Mouse (Mus musculus): Measurements from ENCODE around the gene Ppp6r1. TPM values are rescaled to one million over a fixed set of nuclear protein-coding genes. Genes with fewer than 3 reads are reported as not detected.
A peak's percentile ranks its signal among the peaks of the same experiment; 100 is the strongest.

Gene Ppp6r1
- polyA plus RNA-seq, 1 experiment, result 60.3 TPM

GRCm38 (mm10) chr7:4659911-4660443, 1.2 kb upstream of the Ppp6r1 start:
- Histone ChIP-seq H3K4me3 (ENCODE audit: insufficient read depth, low read length) (peak overlapping the region; percentile 48), H3K27ac (ENCODE audit: insufficient read depth, low read length) (peak overlapping the region; percentile 92; the same call in 1 of the 2 replicates), H3K4me1 (ENCODE audit: control insufficient read depth, insufficient read depth, low read length) (peaks cover 5% of the 10 kb centered on the region; the same call in 1 of the 2 replicates)
- TF ChIP-seq CTCF (IDR thresholded peaks at IDR 0.05; ENCODE audit: borderline replicate concordance, insufficient read depth, low read length) (no peak), POLR2A (IDR thresholded peaks at IDR 0.05; ENCODE audit: low read depth, low read length) (no peak)

- H3K4me3 ChIP-seq (ENCODE audit: insufficient read depth, low read length), result peak overlapping the region; percentile 80
- H3K27ac ChIP-seq (ENCODE audit: insufficient read depth, low read length), result peak overlapping the region; percentile 73
- H3K4me1 ChIP-seq (ENCODE audit: control insufficient read depth, insufficient read depth, low read length), result peaks cover 5% of the 10 kb centered on the region; the same call in 1 of the 2 replicates
- TF ChIP-seq POLR2A (IDR thresholded peaks at IDR 0.05; ENCODE audit: low read depth, low read length) (no peak; the same call in 1 of the 2 replicates), CTCF (IDR thresholded peaks at IDR 0.05; ENCODE audit: borderline replicate concordance, insufficient read depth, low read length) (no peak)
These were observed 501 bp downstream of the Ppp6r1 start for GRCm38 (mm10) chr7:4658128-4658907.

- Histone ChIP-seq H3K4me1 (ENCODE audit: control insufficient read depth, insufficient read depth, low read length) (peaks cover 5% of the 10 kb centered on the region; the same call in 1 of the 2 replicates), H3K27ac (ENCODE audit: insufficient read depth, low read length) (no peak overlapping the region), H3K4me3 (ENCODE audit: insufficient read depth, low read length) (peak overlapping the region; percentile 80)
- TF ChIP-seq CTCF (IDR thresholded peaks at IDR 0.05; ENCODE audit: borderline replicate concordance, insufficient read depth, low read length) (no peak), POLR2A (IDR thresholded peaks at IDR 0.05; ENCODE audit: low read depth, low read length) (no peak)
These were observed 1.2 kb downstream of the Ppp6r1 start for GRCm38 (mm10) chr7:4657521-4658127.

GRCm38 (mm10) chr7:4656818-4657217, 2.0 kb downstream of the Ppp6r1 start:
- Histone ChIP-seq H3K27ac (ENCODE audit: insufficient read depth, low read length) (no peak overlapping the region), H3K4me1 (ENCODE audit: control insufficient read depth, insufficient read depth, low read length) (peaks cover 5% of the 10 kb centered on the region; the same call in 1 of the 2 replicates), H3K4me3 (ENCODE audit: insufficient read depth, low read length) (0 out of 2 replicates have a peak overlapping the region, but pooled peaks have one; percentile 80)
- TF ChIP-seq CTCF (IDR thresholded peaks at IDR 0.05; ENCODE audit: borderline replicate concordance, insufficient read depth, low read length) (no peak), POLR2A (IDR thresholded peaks at IDR 0.05; ENCODE audit: low read depth, low read length) (no peak)

- Histone ChIP-seq H3K4me1 (ENCODE audit: control insufficient read depth, insufficient read depth, low read length) (peaks cover 5% of the 10 kb centered on the region; the same call in 1 of the 2 replicates), H3K4me3 (ENCODE audit: insufficient read depth, low read length) (no peak overlapping the region), H3K27ac (ENCODE audit: insufficient read depth, low read length) (no peak overlapping the region)
- TF ChIP-seq CTCF (IDR thresholded peaks at IDR 0.05; ENCODE audit: borderline replicate concordance, insufficient read depth, low read length), result no peak
- TF ChIP-seq POLR2A (IDR thresholded peaks at IDR 0.05; ENCODE audit: low read depth, low read length), result no peak
These were observed 2.9 kb downstream of the Ppp6r1 start for GRCm38 (mm10) chr7:4655916-4656315.

GRCm38 (mm10) chr7:4655393-4655792, 3.4 kb downstream of the Ppp6r1 start:
- Histone ChIP-seq H3K27ac (ENCODE audit: insufficient read depth, low read length) (no peak overlapping the region), H3K4me1 (ENCODE audit: control insufficient read depth, insufficient read depth, low read length) (peaks cover 5% of the 10 kb centered on the region; the same call in 1 of the 2 replicates), H3K4me3 (ENCODE audit: insufficient read depth, low read length) (no peak overlapping the region)
- TF ChIP-seq CTCF (IDR thresholded peaks at IDR 0.05; ENCODE audit: borderline replicate concordance, insufficient read depth, low read length) (no peak), POLR2A (IDR thresholded peaks at IDR 0.05; ENCODE audit: low read depth, low read length) (no peak)

- TF ChIP-seq CTCF (IDR thresholded peaks at IDR 0.05; ENCODE audit: borderline replicate concordance, insufficient read depth, low read length), result no peak
- TF ChIP-seq POLR2A (IDR thresholded peaks at IDR 0.05; ENCODE audit: low read depth, low read length), result no peak
- Histone ChIP-seq H3K4me1 (ENCODE audit: control insufficient read depth, insufficient read depth, low read length) (peaks cover 5% of the 10 kb centered on the region; the same call in 1 of the 2 replicates), H3K27ac (ENCODE audit: insufficient read depth, low read length) (no peak overlapping the region), H3K4me3 (ENCODE audit: insufficient read depth, low read length) (no peak overlapping the region)
These were observed 4.6 kb downstream of the Ppp6r1 start for GRCm38 (mm10) chr7:4654221-4654620.

GRCm38 (mm10) chr7:4653780-4654179, 5.0 kb downstream of the Ppp6r1 start:
- TF ChIP-seq CTCF (IDR thresholded peaks at IDR 0.05; ENCODE audit: borderline replicate concordance, insufficient read depth, low read length) (no peak), POLR2A (IDR thresholded peaks at IDR 0.05; ENCODE audit: low read depth, low read length) (no peak)
- Histone ChIP-seq H3K4me1 (ENCODE audit: control insufficient read depth, insufficient read depth, low read length) (peaks cover 5% of the 10 kb centered on the region; the same call in 1 of the 2 replicates), H3K27ac (ENCODE audit: insufficient read depth, low read length) (no peak overlapping the region)

GRCm38 (mm10) chr7:4653351-4653750, 5.5 kb downstream of the Ppp6r1 start:
- no peak for TF ChIP-seq CTCF (IDR thresholded peaks at IDR 0.05; ENCODE audit: borderline replicate concordance, insufficient read depth, low read length)
- no peak for TF ChIP-seq POLR2A (IDR thresholded peaks at IDR 0.05; ENCODE audit: low read depth, low read length)
- H3K4me1 ChIP-seq (ENCODE audit: control insufficient read depth, insufficient read depth, low read length), result peaks cover 5% of the 10 kb centered on the region; the same call in 1 of the 2 replicates
- H3K4me3 ChIP-seq (ENCODE audit: insufficient read depth, low read length), result no peak overlapping the region
- H3K27ac ChIP-seq (ENCODE audit: insufficient read depth, low read length), result no peak overlapping the region

More at GRCm38 (mm10) chr7:4653780-4654179, 5.0 kb downstream of the Ppp6r1 start:
- no peak overlapping the region for H3K4me3 ChIP-seq (ENCODE audit: insufficient read depth, low read length)

All from embryonic fibroblast, embryonic 13.5 days (primary cell).